Mouse (Mus musculus) CD4-positive, CD25-positive, alpha-beta regulatory T cell (primary cell): ENCODE measurements around the gene Vmn1r170. TPM values are rescaled to one million over a fixed set of nuclear protein-coding genes. Genes with fewer than 3 reads are reported as not detected.

Source experiments
- polyA plus RNA-seq: library from polyadenylated mRNA; unstranded; fragments of 100-300 nt; shearing (Covaris generic); gene quantifications from one replicate; pipeline ENCODE4 v1.2.1, GENCODE M21; 2017

The Vmn1r170 gene
- not detected for polyA plus RNA-seq

GRCm38 (mm10) chr7:23605875-23606274 lies at the start of gene Vmn1r170:
TSS of gene Vmn1r170 (plus strand) at chr7:23606175.

GRCm38 (mm10) chr7:23575226-23575625 lies 30.7 kb upstream of the Vmn1r170 start, which contains the start of gene Vmn1r169:
TSS of gene Vmn1r169 (plus strand) at chr7:23575526.

GRCm38 (mm10) chr7:23630422-23630821 lies 24.4 kb downstream of the Vmn1r170 start, which contains the start of gene Vmn1r171:
TSS of gene Vmn1r171 (plus strand) at chr7:23630722.

Other genes starting within 250 kb of the Vmn1r170 start
- not detected for gene Nlrp5, start 220.3 kb upstream of the Vmn1r170 start, polyA plus RNA-seq
- gene Vmn1r167, start 99.0 kb upstream of the Vmn1r170 start, polyA plus RNA-seq, result not detected
- gene Vmn1r168, start 66.4 kb upstream of the Vmn1r170 start, polyA plus RNA-seq, result not detected
- gene Vmn1r169, start 30.6 kb upstream of the Vmn1r170 start, polyA plus RNA-seq, result not detected
- 0.06 TPM for gene Vmn1r171, start 24.5 kb downstream of the Vmn1r170 start, polyA plus RNA-seq
- 0.02 TPM for gene Vmn1r172, start 52.1 kb downstream of the Vmn1r170 start, polyA plus RNA-seq
- 0.05 TPM for gene Vmn1r173, start 94.5 kb downstream of the Vmn1r170 start, polyA plus RNA-seq
- gene Vmn1r174, start 146.1 kb downstream of the Vmn1r170 start, polyA plus RNA-seq, result 0.05 TPM
- gene Vmn1r175, start 204.5 kb downstream of the Vmn1r170 start, polyA plus RNA-seq, result not detected
- not detected for gene Vmn1r176, start 231.2 kb downstream of the Vmn1r170 start, polyA plus RNA-seq